Mouse (Mus musculus): ENCODE data around the gene Grap.

Grap gene

DNA sequence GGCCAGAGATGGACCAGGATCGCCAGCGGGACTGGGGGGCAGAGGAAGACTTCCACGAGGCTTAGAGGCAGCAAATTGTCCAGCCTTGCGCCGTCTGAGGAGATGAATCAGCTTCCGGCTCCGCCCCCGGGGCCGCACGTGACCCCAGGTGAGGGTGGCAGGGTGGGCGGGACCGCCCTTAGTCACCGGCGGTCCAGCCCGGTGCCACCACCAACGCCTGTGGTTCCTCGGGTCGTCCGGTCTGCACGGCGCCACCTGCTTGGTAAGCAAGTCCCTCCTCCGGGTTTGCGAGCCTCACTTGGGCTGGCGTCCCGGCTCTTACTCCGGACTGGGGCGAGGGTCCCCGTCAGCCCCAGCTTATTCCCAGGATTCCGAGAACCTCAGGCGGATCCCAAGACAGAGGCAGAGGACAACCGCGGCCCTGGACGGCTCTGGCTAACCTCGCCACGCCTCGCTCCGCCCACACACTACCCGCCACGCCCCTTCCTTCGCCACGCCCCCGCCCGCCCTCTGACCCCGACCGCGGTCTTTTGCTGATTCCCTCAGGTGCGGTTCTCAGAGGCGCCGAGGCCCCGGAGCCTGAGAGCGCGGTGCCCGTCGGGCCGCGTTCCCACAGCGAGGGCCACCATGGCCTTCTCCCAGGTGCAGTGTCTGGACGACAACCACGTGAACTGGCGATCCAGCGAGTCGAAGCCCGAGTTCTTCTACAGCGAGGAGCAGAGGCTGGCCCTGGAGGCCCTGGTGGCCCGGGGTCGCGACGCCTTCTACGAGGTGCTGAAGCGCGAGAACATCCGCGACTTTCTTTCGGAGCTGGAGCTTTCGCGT, 31.1 kb downstream of the Grap start, which contains the start of gene Fam83g:
TSS of gene Fam83g (plus strand) at position 185 of the 825 bp plus-strand sequence.
- DNase-seq (ENCODE audit: low read depth), result no peak

DNA sequence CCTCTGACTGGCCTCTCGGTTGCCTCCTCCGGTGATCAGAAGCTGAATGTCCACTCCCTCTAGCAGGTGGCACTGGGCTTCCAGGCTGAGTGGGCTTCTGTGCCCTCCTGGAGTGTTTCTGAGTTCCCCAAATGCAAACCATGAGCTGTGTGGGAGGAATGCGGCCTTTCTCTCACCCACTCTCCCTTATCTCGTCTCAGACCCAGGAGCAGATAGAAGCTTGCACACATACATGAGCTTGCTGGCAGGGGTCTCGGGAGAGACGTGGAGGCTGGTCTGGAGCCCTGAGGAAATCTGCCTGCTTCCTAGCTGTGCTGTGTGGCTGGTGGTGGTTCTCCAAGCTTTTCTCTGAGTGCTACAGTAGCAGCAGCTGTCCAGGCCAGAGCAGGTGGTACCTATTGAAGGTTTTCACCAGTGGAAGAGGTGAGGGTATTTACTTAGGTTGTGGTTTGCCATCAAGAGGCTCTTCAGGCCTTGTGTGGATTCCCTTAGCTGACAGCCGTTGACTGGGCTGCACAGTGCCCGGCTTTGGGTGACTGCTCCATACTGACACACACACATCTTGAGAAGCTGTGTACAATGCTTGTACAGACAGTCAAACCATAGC, 32.2 kb downstream of the Grap start:
- no peak for DNase-seq (ENCODE audit: low read depth)

DNA sequence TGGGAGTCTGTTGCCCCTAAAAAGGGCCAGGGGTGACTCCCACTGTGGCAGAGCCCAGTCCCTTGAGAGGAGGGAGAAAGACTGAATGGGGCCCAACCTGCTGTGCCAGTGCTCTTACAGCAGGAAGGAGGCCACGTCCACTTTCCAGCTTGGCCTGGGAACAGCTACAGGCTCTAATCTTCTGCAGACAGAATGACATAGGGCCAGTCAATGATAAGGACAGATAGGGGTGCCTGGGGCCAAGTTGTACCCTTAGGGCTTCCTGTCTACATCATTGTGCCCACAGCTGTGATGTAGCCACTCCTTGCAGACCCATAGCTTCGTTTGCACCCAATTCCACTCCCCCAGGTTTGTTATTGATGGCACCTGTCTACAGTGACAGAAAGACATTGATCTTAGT, 33.1 kb downstream of the Grap start:
- DNase-seq (ENCODE audit: low read depth), result no peak

DNA sequence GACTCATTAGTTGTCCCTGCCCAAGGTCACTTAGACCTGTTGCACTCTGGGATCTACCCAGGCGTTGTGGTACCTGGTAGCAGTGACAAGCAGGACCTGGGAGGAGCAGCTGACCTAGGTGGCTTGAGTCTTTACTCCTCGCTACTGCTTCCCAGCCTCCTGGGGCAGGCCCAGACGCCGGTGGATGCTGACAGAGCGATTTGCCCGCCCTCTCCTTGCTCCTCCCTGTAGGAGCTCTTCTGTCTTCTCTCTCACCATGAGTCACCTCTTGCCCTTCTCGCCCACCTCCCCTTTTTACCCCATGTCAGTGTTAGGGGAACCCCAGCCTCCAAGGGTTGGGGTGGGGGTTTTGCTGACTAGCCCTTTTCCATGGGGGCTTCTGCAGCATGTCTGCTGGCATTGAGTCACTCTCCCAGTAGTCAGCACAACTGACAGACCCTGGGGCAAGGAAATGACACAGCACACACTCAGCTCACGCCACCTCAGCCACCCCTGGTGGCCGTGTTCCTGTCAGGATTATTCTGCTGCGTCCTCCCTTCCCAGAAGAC, 33.9 kb downstream of the Grap start:
- DNase-seq (ENCODE audit: low read depth), result no peak

DNA sequence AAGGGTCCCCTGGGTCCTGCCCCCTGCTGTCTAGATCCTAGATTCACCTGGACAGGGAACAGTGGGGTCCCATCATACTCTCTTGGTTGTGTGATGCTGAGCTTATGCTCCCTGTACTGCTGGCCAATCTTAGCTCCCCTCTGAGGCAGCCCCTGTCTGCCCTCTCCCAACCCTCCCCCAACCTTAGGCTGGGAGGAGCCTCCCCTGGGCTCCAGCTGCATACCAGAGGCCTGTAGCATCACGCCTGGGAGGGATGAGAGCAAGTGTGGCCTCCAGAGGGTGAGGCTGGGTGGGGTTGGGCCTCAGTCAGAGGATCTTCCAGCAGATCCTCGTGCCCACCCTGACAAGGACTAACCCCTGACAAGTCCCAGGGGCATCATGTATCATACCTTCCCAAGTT, 34.5 kb downstream of the Grap start:
- DNase-seq (ENCODE audit: low read depth), result peak; percentile 7

DNA sequence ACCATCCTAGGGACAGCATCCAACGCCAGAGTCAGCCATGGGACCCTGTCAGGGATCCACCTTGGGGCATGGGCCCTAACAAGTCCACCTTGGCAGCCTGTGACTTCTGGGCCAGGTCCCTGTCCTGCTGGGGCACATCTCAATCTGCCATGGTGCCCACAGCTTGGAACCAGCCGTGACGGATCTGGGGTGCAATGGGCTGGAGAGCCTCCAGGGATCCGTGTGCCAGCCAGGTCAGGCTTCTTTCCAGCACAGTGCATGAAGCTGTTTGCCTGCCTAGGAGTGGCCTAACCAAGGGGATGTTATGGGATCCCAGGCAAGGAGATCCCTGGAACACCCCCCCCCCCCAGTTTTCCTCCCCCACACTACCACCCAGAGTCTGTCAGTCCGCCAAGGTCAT, 39.9 kb downstream of the Grap start:
- DNase-seq (ENCODE audit: low read depth), result no peak

DNA sequence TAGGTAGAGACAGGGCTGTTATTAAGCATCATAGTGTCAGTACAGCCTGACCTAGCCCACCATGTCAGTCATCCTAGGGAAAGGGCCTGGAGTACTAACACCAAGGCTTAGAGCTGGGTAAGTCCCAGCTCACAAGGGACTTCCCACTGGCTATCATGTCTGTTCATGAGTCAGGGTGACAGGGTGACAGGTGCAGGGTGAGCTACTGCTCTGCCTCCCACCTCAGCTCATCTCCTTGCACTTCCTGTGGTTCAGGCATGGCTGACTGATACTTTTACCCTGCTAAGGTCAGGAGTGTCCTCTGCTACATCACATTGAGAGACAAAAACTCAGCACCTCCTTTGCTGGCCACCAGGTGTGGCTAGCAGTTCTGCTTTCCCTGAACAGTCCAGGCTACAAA, 45.8 kb downstream of the Grap start:
- no peak for DNase-seq (ENCODE audit: low read depth)

DNA sequence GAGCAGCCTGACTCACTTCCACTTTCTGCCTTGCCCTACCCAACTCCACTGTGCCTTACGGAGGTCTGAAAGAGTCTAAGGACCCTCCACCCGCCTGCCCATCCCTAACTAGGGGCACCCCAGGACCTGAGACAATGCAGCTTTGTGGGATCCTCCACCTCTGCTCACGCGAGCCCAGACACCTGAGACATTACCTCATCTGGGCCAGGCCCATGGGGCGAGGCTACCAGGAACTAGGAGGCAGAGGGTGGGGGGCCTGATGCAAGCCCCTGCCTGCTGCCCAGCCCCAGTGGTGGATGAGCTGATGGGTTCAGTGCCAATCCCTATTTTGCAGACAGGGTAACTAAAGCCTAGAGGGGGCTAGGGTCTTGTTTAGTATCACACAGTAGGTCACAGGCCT, 46.4 kb downstream of the Grap start:
- DNase-seq (ENCODE audit: low read depth), result no peak

DNA sequence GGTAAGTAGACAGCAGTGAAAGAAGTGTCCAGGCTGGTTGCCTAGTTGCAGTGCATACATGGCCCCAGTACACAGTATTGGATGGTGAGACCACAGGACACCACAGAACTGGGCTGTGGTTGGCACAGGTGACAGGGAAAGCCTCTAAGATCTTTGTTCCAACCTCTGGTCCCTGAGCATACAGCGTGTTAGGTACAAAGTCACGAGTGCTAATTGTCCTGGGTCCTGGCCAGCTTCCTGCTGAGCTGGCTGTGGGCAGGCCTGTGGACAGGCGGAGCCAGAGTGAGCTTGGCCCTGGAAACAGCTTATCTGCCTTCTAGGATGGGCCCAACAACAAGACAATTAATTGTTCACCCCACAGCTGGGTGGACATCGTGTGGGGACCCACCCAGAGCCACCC, 46.9 kb downstream of the Grap start:
- peak; percentile 45 for DNase-seq (ENCODE audit: low read depth)

DNA sequence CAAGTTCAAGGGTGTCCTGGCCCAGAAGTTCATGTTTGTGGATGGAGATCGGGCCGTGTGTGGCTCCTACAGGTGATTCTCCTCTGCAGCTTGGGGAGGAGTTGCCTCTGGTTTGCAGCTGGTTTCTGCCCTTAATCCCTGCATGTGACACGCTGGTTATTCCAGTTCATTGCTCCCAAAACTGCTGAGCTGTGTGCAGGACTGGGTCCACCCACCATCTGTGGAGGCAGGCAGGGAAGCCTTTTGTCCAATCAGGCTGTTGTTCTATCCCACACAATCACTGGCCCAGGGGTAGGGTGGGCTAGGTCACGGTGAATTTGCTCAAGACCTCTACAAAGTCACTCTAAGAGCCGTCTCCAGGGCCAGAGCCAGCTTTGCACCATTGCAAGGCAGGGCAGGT, 48.6 kb downstream of the Grap start:
- DNase-seq (ENCODE audit: low read depth), result no peak

DNA sequence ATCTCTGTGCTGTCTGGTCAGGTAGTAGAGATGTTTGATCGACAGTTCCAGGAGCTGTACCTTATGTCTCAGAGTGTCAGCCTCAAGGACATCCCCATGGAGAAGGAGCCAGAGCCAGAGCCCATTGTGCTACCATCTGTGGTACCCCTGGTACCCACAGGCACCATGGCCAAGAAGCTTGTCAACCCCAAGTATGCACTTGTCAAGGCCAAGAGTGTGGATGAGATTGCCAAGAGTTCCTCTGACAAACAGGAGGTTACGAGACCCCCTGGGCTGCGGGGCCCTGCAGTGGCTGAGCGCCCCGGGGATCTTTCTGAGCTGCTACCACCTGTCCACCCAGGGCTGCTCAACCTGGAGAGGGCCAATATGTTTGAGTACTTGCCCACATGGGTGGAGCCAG, 49.4 kb downstream of the Grap start:
- DNase-seq (ENCODE audit: low read depth), result no peak

DNA sequence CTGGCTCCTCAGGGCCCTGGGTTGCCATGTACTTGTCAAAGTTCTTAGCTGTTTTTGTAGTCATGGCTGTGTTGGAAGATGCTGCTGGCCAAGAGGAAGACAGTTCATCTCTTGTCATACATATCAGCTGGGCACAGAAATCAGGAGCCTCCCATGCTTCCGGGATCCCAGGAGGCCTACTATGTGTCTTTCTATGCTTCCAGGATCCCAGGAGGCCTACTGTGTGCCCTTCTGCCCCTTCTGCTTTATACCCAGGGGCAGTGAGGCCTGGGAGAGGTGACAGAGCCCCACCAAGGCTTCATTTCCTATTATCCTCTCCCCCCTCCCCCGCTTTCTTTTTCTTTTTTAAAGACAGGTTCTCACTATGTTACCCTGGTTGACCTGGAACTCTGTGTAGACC, 52.5 kb downstream of the Grap start:
- no peak for DNase-seq (ENCODE audit: low read depth)

DNA sequence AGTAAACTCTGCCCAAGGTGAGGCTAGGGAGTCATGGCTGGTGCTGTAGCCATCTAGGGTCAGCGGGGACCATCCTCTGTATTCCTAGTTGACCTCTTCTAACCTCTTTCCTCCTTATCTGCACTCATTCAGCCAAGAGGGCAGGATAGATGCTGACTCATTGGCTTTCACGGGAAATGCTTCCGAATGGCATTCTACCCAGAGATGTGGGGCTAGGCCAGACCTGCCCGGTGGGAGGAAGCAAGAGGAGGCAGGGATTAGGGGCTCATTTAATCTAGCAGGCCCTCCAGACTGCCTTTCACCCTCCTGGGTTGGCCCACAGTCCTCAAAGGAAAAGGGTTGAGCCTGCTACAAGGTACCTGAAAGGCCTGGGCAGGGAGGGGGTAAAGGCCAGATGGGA, 53.2 kb downstream of the Grap start:
- DNase-seq (ENCODE audit: low read depth), result no peak

DNA sequence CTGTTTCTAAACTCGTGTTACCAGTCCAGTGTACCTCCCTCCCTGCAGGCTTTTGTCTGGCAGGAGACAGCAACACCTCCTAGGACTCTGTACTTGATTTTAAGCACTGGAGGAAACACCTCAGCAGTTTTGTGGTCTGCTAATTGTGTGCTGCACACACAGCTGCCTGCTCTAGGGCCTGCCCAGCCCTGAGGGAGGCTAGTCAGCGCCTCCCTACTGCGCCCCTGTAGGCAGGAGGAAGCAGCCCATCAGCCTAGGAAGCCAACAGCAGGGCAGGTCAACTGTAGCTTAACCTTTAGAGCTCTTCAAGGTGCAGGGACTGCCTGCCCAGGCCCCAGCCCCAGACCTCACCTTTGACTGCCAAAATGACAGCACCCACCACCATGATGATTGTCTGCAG, 55.9 kb downstream of the Grap start:
- no peak for DNase-seq (ENCODE audit: low read depth)

DNA sequence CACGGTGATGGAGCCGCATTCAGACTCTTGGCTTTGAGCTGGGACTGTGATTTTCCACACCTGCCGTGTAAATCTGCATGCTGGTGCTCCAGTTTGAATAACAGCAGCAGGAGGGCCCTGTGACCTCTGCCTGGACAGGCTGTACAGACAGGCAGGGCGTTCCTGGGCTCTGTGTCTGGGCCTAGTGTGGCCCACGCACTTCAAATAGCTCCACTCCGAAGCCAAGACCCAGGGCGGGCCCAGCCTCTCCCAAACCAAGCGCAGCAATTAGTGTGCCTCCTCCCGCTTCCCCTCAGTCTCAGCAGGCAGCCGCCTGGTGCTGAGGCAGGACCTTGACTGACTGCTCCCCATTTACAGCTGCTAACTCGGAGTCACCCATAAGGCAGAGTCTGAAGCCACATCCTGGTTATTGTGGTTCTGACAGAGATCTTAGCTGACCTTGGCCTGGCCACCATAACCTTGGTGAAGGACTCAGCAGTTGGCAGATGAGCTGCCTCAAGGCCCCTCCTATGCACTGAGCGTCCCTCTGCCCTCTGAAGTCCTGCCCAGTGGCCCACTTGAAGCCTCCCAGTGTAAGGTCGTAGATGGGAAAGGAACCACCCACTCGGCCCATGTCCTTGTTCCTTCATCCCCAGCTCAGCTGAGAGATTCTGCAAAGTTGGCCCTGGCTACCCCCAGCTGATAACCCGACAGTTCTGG, 60.2 kb downstream of the Grap start:
- no peak for DNase-seq (ENCODE audit: low read depth)

DNA sequence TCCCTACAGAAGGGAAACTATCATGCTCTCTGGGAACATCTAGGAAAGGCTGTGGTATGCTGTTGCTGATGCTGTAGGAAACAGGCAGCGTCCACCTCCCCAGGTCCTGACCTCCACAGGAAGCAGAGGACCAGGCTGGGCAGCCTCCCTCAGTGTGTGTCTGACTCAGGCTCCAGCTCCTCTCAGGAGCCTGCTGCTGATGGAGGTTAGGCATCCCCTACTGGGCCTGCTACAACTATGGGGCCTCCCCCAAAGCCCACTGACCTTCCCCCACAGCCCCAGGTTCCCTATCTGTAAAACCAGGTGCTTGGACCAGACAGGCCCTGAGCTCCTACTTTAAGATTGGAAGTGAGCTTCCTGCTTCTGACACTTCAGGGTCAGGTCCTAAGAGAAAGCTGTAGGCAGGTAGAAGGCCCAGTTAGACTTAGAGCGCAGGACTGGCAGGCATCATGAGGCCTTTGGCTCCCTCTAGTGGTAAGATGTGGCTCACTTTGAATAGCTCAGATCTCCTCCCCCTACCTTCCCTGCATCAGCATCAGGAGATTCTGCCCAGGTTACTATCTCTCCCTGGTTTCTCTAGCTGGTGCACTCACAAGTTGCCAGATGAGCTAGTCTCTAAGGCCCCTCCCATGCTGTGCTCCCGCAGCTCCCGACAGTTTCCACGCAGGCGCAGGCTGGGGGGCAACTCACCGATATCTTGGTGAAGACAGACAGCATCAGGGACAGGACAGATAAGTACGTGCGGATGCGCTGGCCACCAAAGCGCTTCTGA, 61.5 kb downstream of the Grap start:
- DNase-seq (ENCODE audit: low read depth), result peak; percentile 91

DNA sequence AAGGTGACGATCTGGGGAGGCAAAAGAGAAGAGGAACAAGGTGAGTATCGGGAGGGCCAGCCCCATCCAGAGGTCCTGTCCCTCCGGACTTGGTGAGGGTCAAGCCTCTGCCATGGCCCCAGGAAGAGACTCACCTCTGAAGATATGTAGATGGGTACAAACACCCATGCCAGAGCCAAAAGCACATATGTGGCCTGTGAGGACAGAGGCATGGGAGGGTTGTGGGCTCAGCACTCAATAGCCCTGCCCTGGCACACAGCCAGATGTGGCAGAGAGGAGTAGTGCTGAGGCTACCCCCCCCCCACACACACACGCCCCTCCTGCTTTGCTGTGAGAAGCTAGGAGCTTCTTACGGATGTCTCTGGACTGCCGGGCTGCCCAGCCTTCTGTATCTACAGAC, 62.1 kb downstream of the Grap start:
- no peak for DNase-seq (ENCODE audit: low read depth)

DNA sequence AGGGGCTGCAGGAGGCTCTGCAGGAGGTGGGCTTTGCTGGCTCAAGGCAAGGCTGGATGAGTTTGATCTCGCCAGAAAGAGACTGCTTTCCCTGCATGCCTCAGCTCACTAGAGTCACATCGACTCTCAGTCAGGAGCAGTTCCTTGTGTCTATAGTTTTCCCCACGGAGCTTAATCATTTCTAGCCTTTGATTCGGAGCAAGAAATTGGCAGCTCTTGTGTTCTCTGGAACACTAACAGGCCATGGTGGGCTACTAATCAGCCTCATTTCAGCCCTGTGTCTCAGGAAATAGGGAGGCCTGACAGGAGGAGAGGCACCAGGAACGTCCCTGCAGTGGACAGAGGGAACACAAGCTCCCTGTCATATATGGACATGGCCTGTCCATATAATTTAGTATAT, 64.9 kb downstream of the Grap start:
- DNase-seq (ENCODE audit: low read depth), result no peak

DNA sequence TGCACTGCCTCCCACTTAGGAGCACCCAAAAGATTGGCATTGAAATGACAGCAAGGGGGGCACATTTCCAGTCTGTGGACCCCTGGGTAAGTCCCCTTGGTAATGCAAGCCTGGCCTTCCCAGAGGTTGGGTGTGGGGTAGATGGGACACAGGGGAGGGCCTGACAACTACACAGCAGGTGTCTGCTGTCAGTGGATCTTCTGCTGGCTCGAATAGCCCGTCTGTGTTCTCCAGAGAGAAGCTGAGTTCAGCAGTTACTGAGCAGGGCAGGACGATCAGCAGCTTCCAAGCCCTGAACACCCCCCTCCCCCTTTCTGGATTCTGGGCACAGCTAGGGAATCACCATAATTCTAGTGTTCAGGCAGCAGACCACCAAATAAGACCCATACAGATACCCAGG, 66.3 kb downstream of the Grap start:
- DNase-seq (ENCODE audit: low read depth), result no peak

DNA sequence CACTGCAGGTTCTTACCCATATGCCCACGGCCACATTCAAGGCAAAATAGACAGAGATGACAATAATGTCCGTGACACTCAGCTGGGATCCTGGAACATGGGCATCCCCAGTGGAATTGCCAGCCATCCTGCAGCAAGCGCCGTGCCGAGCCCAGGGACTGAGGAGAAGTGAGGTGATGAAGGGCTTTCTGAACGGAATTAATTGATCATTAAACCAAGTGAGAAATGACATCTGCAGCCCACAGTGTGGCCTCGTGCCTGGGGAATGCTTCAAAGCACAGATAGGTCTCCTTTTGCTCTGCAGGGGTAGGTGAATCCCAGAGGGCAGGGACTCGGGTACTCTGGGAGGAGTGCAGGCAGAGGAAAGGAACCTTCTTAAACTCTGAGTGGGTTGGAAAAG, 66.8 kb downstream of the Grap start:
- DNase-seq (ENCODE audit: low read depth), result no peak

DNA sequence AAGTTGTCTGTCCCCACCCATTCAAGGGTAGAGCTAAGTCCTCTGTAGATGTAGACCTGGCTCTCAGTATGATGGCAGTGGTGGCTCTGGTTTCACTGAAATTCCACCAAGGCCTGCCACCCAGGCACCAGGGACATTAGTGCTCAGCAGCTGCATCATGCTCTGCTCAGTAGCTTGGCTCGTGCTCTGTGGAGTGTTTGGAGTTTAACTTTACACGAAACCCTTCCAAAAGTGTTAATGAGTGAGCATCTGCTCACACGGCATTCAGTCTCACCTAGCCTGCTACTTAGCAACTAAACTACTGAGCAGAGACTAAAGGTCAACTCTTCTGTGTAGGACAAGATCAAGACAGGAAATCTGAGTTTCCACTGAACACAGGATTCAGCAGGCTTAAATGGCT, 67.6 kb downstream of the Grap start, which contains the start of gene Slc5a10:
TSS of gene Slc5a10 (minus strand) at position 191 of the 400 bp plus-strand sequence.
- no peak for DNase-seq (ENCODE audit: low read depth)

DNA sequence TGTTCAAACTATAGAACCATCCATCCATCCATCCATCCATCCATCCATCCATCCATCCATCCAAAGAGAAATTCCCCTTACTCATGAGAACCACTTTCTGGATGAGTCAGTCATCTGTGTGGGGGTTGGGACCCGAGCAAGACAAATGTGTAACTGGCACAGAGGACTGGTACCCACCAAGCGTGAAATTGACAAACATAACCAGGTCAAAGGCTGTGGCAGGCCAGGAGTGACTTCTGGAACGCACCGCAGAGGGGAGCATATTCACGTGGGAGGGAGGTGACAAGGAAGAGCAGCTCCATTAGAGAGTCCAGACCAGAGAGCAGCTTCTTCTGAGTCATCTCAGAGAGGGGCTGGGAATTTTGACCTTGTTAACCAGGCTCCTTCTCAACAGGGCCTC, 69.0 kb downstream of the Grap start:
- no peak for DNase-seq (ENCODE audit: low read depth)
